Mouse (Mus musculus) testis, adult 2 months (tissue): Measurements from ENCODE around the gene Depdc1b. TPM values are rescaled to one million over a fixed set of nuclear protein-coding genes. Genes with fewer than 3 reads are reported as not detected.

Experiments used
- H3K27ac ChIP-seq: fragments of 200-500 bp; 2 replicates; pipeline ENCODE4 v1.5.1; 2012; ENCODE audit warnings: low read depth, low read length; ENCODE audit not compliant: control insufficient read depth, insufficient read depth
- H3K27me3 ChIP-seq: fragments of 200-500 bp; 2 replicates; pipeline ENCODE4 v1.6.1; 2012; ENCODE audit warnings: mild to moderate bottlenecking, low read length, moderate library complexity; ENCODE audit not compliant: control insufficient read depth, insufficient read depth
- H3K36me3 ChIP-seq: fragments of 200-500 bp; 2 replicates; pipeline ENCODE4 v1.6.1; 2012; ENCODE audit warnings: mild to moderate bottlenecking, low read length; ENCODE audit not compliant: control insufficient read depth, insufficient read depth
- H3K4me1 ChIP-seq: fragments of 200-500 bp; 2 replicates; pipeline ENCODE4 v1.6.1; 2012; ENCODE audit warnings: low read length; ENCODE audit not compliant: control insufficient read depth, insufficient read depth
- H3K4me3 ChIP-seq: fragments of 200-500 bp; 2 replicates; pipeline ENCODE4 v1.5.1; 2012; ENCODE audit warnings: low read depth, mild to moderate bottlenecking, low read length, moderate library complexity, mixed read lengths; ENCODE audit not compliant: control insufficient read depth
- CTCF ChIP-seq: fragments of 200-500 bp; IDR thresholded peaks from 2 replicates; pipeline ENCODE4 v1.5.1; 2012; ENCODE audit warnings: low read depth, mild to moderate bottlenecking, inconsistent platforms, low read length, moderate library complexity; ENCODE audit not compliant: control insufficient read depth, insufficient read depth, insufficient replicate concordance
- POLR2A ChIP-seq: fragments of 200-500 bp; IDR thresholded peaks from 2 replicates; pipeline ENCODE4 v1.6.1; 2012; ENCODE audit warnings: low read depth, mild to moderate bottlenecking, inconsistent platforms, low read length, moderate library complexity; ENCODE audit not compliant: control insufficient read depth
- polyA plus RNA-seq: library from polyadenylated mRNA; depleted of rRNA; stranded (reverse); fragments of >200 nt; gene quantifications from 2 replicates; pipeline ENCODE4 v1.2.3, GENCODE M21; 2012

Gene Depdc1b
- polyA plus RNA-seq, 1 experiment, result 5.5 TPM

- no peak for TF ChIP-seq CTCF
- TF ChIP-seq POLR2A, result no peak
Measured at GRCm38 (mm10) chr13:108328406-108329180, 12.5 kb downstream of the Depdc1b start.

GRCm38 (mm10) chr13:108329693-108330092 lies 13.6 kb downstream of the Depdc1b start:
- Histone ChIP-seq H3K27ac (no peak overlapping the region), H3K4me3 (no peak overlapping the region), H3K4me1 (no peaks in the 10 kb centered on the region), H3K36me3 (no peaks in the 10 kb centered on the region), H3K27me3 (no peaks in the 10 kb centered on the region)
- TF ChIP-seq POLR2A (no peak), CTCF (no peak)

More at GRCm38 (mm10) chr13:108328406-108329180, 12.5 kb downstream of the Depdc1b start:
- Histone ChIP-seq H3K4me3 (no peak overlapping the region), H3K4me1 (no peaks in the 10 kb centered on the region), H3K27ac (no peak overlapping the region), H3K27me3 (no peaks in the 10 kb centered on the region), H3K36me3 (no peaks in the 10 kb centered on the region)

- Histone ChIP-seq H3K36me3 (no peaks in the 10 kb centered on the region), H3K4me3 (no peak overlapping the region), H3K4me1 (no peaks in the 10 kb centered on the region), H3K27me3 (no peaks in the 10 kb centered on the region), H3K27ac (no peak overlapping the region)
- TF ChIP-seq POLR2A (no peak), CTCF (no peak)
Measured at GRCm38 (mm10) chr13:108335257-108336003, 19.3 kb downstream of the Depdc1b start.

GRCm38 (mm10) chr13:108336192-108336591 lies 20.1 kb downstream of the Depdc1b start:
- H3K27me3 ChIP-seq, result no peaks in the 10 kb centered on the region
- no peak overlapping the region for H3K4me3 ChIP-seq
- H3K36me3 ChIP-seq, result no peaks in the 10 kb centered on the region
- TF ChIP-seq POLR2A (no peak), CTCF (no peak)
- no peaks in the 10 kb centered on the region for H3K4me1 ChIP-seq
- no peak overlapping the region for H3K27ac ChIP-seq

- H3K27me3 ChIP-seq, result no peaks in the 10 kb centered on the region
- no peak overlapping the region for H3K4me3 ChIP-seq
- TF ChIP-seq POLR2A (no peak), CTCF (no peak)
- no peaks in the 10 kb centered on the region for H3K36me3 ChIP-seq
- no peak overlapping the region for H3K27ac ChIP-seq
- H3K4me1 ChIP-seq, result no peaks in the 10 kb centered on the region
Measured at GRCm38 (mm10) chr13:108337340-108337739, 21.2 kb downstream of the Depdc1b start.

GRCm38 (mm10) chr13:108338076-108338836 lies 22.1 kb downstream of the Depdc1b start:
- Histone ChIP-seq H3K27me3 (no peaks in the 10 kb centered on the region), H3K4me3 (no peak overlapping the region), H3K36me3 (no peaks in the 10 kb centered on the region), H3K27ac (no peak overlapping the region), H3K4me1 (no peaks in the 10 kb centered on the region)
- no peak for TF ChIP-seq CTCF
- no peak for TF ChIP-seq POLR2A
